Comparison of ENCODE assay signal across 10 mouse cellular contexts in the genomic region with DNA sequence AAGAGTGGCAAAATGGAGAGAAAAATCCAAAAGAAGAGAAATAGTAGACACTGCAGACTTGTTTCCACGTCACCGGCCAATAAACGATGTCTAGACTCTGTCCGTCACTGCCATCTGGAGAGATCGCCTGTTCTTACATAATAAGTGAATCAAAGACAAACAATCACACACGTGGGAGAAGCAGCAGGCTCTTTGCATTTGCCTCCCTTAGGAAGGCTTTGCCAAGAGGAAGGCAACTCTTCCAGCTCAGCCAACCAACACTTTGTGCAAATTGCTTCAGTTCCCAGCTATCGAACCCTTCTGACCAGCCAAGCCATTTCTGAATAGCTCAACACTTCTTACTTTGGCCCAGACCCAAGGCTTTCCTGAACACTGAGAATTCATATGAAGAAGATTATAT.
DNase-seq lines count a peak whose midpoint lies in the region; ATAC-seq and TF ChIP-seq lines count a peak whose summit lies in the region.
"Had no signal": no experiment of that assay in that cellular context is flagged by ENCODE, and none has a peak within 500 bp of the region (broad histone marks: within the 10 kb centered on the region; RNA-seq: fewer than 3 reads in every experiment).

No protein-coding gene starts in this region.

- WGBS in liver, postnatal 0 days (ENCODE audit: insufficient replicate concordance), result 76% methylated on average over 7 of the region's 7 CpGs

- TF ChIP-seq EP300 in liver, postnatal 0 days (IDR thresholded peaks at IDR 0.05; ENCODE audit: low read depth), result no peak

- H3K36me3 ChIP-seq in liver, postnatal 0 days (replicated peaks; ENCODE audit: insufficient read depth, low read length), result no peaks in the 10 kb centered on the region

- no peak overlapping the region for H3K4me2 ChIP-seq in liver, postnatal 0 days (ENCODE audit: low read depth, low read length)

- no peak for ATAC-seq in liver, postnatal 0 days

- H3K9me3 ChIP-seq in liver, postnatal 0 days (ENCODE audit: low read length), result no peaks in the 10 kb centered on the region

- H3K4me1 ChIP-seq in liver, postnatal 0 days (ENCODE audit: insufficient read depth), result no peaks in the 10 kb centered on the region
- H3K4me1 ChIP-seq: megakaryocyte, embryonic 14.5 days had no signal

- no peaks in the 10 kb centered on the region for H3K27me3 ChIP-seq in liver, postnatal 0 days (ENCODE audit: insufficient read depth, low read length)
- H3K27me3 ChIP-seq: megakaryocyte, embryonic 14.5 days had no signal

- H3K4me3 ChIP-seq in liver, postnatal 0 days (ENCODE audit: low read depth, low read length), result no peak overlapping the region
- H3K4me3 ChIP-seq: gastrocnemius, adult 2 months; megakaryocyte, embryonic 14.5 days had no signal

- DNase-seq in heart, adult 9 months (ENCODE audit: low spot score in 2 of 2), result peak; percentile 38 to 40
- DNase-seq in heart, adult 8-10 months (ENCODE audit: low spot score), result no peak
- peak; percentile 84 for DNase-seq in brain, adult 2 months (ENCODE audit: low read depth, low spot score)
- peak; percentile 63 for DNase-seq in cerebellum, adult 9-10 months
- peak; percentile 29 to 40 for DNase-seq in layer of hippocampus, adult 8-10 months (ENCODE audit: low spot score in 2 of 2)
- DNase-seq in thymus, postnatal 36 days, result no peak
- DNase-seq in liver, postnatal 0 days, result no peak
- DNase-seq in natural killer cell, adult 2 months (ENCODE audit: low spot score in 2 of 2), result no peak
- DNase-seq: gastrocnemius, adult 2 months had no signal

- H3K27ac ChIP-seq in liver, postnatal 0 days (ENCODE audit: low read depth), result no peak overlapping the region
- H3K27ac ChIP-seq: gastrocnemius, adult 2 months had no signal

- TF ChIP-seq CTCF in liver, postnatal 0 days (IDR thresholded peaks at IDR 0.05; ENCODE audit: low read depth), result no peak

- no peak overlapping the region for H3K9ac ChIP-seq in liver, postnatal 0 days (replicated peaks)

Comparison
In these comparisons a context has a peak if more than half of its experiments do, and no peak if none do; other contexts are left out.
1. DNase-seq: peak in heart, adult 9 months (2 of 2), brain, adult 2 months (single experiment), cerebellum, adult 9-10 months (single experiment) and layer of hippocampus, adult 8-10 months (2 of 2); none in heart, adult 8-10 months (single experiment), thymus, postnatal 36 days (0 of 2), liver, postnatal 0 days (single experiment) and natural killer cell, adult 2 months (0 of 2).